Mouse (Mus musculus): ENCODE data around the gene Fgfr2. TPM values are rescaled to one million over a fixed set of nuclear protein-coding genes. Genes with fewer than 3 reads are reported as not detected.

The Fgfr2 gene
- polyA plus RNA-seq, 1 experiment from 2014 or later, result 47.9 TPM

- Histone ChIP-seq H3K36me3 (ENCODE audit: poor library complexity, severe bottlenecking) (no peaks in the 10 kb centered on the region), H3K27ac (no peak overlapping the region), H3K4me3 (no peak overlapping the region), H3K4me2 (no peak overlapping the region), H3K9ac (no peak overlapping the region), H3K27me3 (no peaks in the 10 kb centered on the region), H3K4me1 (peaks cover 13% of the 10 kb centered on the region; the same call in 1 of the 2 replicates), H3K9me3 (replicated peaks) (no peaks in the 10 kb centered on the region)
- no peak for ATAC-seq
- 29% methylated on average over 10 of the region's 10 CpGs for WGBS
Measured at GRCm38 (mm10) chr7:132356881-132357840, 766.0 kb downstream of the Fgfr2 start.

- no peak overlapping the region for H3K4me3 ChIP-seq
- H3K36me3 ChIP-seq (ENCODE audit: poor library complexity, severe bottlenecking), result no peaks in the 10 kb centered on the region
- H3K27ac ChIP-seq, result no peak overlapping the region
- H3K4me1 ChIP-seq, result peaks cover 13% of the 10 kb centered on the region; the same call in 1 of the 2 replicates
- no peaks in the 10 kb centered on the region for H3K9me3 ChIP-seq (replicated peaks)
- ATAC-seq, result no peak
- H3K9ac ChIP-seq, result no peak overlapping the region
- H3K27me3 ChIP-seq, result no peaks in the 10 kb centered on the region
- WGBS, result 17% methylated on average over 8 of the region's 8 CpGs
- H3K4me2 ChIP-seq, result no peak overlapping the region
Measured at GRCm38 (mm10) chr7:132356185-132356584, 767.0 kb downstream of the Fgfr2 start.

- H3K27ac ChIP-seq, result no peak overlapping the region
- H3K27me3 ChIP-seq, result no peaks in the 10 kb centered on the region
- no peak for ATAC-seq
- 75% methylated on average over 6 of the region's 6 CpGs for WGBS
- H3K4me3 ChIP-seq, result no peak overlapping the region
- H3K4me1 ChIP-seq, result peaks cover 13% of the 10 kb centered on the region; the same call in 1 of the 2 replicates
- no peaks in the 10 kb centered on the region for H3K36me3 ChIP-seq (ENCODE audit: poor library complexity, severe bottlenecking)
- no peaks in the 10 kb centered on the region for H3K9me3 ChIP-seq (replicated peaks)
- no peak overlapping the region for H3K9ac ChIP-seq
- no peak overlapping the region for H3K4me2 ChIP-seq
Measured at GRCm38 (mm10) chr7:132355767-132356166, 767.4 kb downstream of the Fgfr2 start.

GRCm38 (mm10) chr7:132349075-132349572, 774.0 kb downstream of the Fgfr2 start:
- no peak overlapping the region for H3K4me2 ChIP-seq
- H3K27me3 ChIP-seq, result no peaks in the 10 kb centered on the region
- H3K36me3 ChIP-seq (ENCODE audit: poor library complexity, severe bottlenecking), result no peaks in the 10 kb centered on the region
- ATAC-seq, result no peak
- no peak overlapping the region for H3K4me3 ChIP-seq
- no peak overlapping the region for H3K9ac ChIP-seq
- H3K27ac ChIP-seq, result no peak overlapping the region
- 85% methylated on average over 6 of the region's 6 CpGs for WGBS
- H3K9me3 ChIP-seq (replicated peaks), result no peaks in the 10 kb centered on the region
- peaks cover 6% of the 10 kb centered on the region for H3K4me1 ChIP-seq

GRCm38 (mm10) chr7:132347273-132348045, 775.7 kb downstream of the Fgfr2 start:
- no peak overlapping the region for H3K4me2 ChIP-seq
- H3K9ac ChIP-seq, result no peak overlapping the region
- H3K36me3 ChIP-seq (ENCODE audit: poor library complexity, severe bottlenecking), result no peaks in the 10 kb centered on the region
- 87% methylated on average over 9 of the region's 9 CpGs for WGBS
- H3K4me1 ChIP-seq, result peaks cover 6% of the 10 kb centered on the region
- no peak overlapping the region for H3K27ac ChIP-seq
- no peaks in the 10 kb centered on the region for H3K27me3 ChIP-seq
- H3K9me3 ChIP-seq (replicated peaks), result no peaks in the 10 kb centered on the region
- no peak overlapping the region for H3K4me3 ChIP-seq
- no peak for ATAC-seq

- Histone ChIP-seq H3K4me3 (no peak overlapping the region), H3K4me1 (peaks cover 6% of the 10 kb centered on the region), H3K9ac (no peak overlapping the region), H3K9me3 (replicated peaks) (no peaks in the 10 kb centered on the region), H3K4me2 (no peak overlapping the region), H3K27ac (no peak overlapping the region), H3K36me3 (ENCODE audit: poor library complexity, severe bottlenecking) (no peaks in the 10 kb centered on the region), H3K27me3 (no peaks in the 10 kb centered on the region)
- WGBS, result 67% methylated on average over 5 of the region's 5 CpGs
- ATAC-seq, result no peak
Measured at GRCm38 (mm10) chr7:132345526-132346070, 777.6 kb downstream of the Fgfr2 start.

GRCm38 (mm10) chr7:132344606-132345005, 778.5 kb downstream of the Fgfr2 start:
- Histone ChIP-seq H3K36me3 (ENCODE audit: poor library complexity, severe bottlenecking) (no peaks in the 10 kb centered on the region), H3K9ac (no peak overlapping the region), H3K27me3 (no peaks in the 10 kb centered on the region), H3K4me1 (peaks cover 6% of the 10 kb centered on the region), H3K9me3 (replicated peaks) (no peaks in the 10 kb centered on the region), H3K4me2 (no peak overlapping the region), H3K27ac (no peak overlapping the region), H3K4me3 (no peak overlapping the region)
- no peak for ATAC-seq
- 85% methylated on average over 4 of the region's 4 CpGs for WGBS

- H3K4me2 ChIP-seq, result no peak overlapping the region
- no peak overlapping the region for H3K27ac ChIP-seq
- no peak for ATAC-seq
- 97% methylated on average over 2 of the region's 2 CpGs for WGBS
- H3K4me1 ChIP-seq, result peaks cover 6% of the 10 kb centered on the region
- H3K27me3 ChIP-seq, result no peaks in the 10 kb centered on the region
- no peaks in the 10 kb centered on the region for H3K36me3 ChIP-seq (ENCODE audit: poor library complexity, severe bottlenecking)
- no peak overlapping the region for H3K9ac ChIP-seq
- no peak overlapping the region for H3K4me3 ChIP-seq
- no peaks in the 10 kb centered on the region for H3K9me3 ChIP-seq (replicated peaks)
Measured at GRCm38 (mm10) chr7:132343900-132344299, 779.2 kb downstream of the Fgfr2 start.

GRCm38 (mm10) chr7:132343146-132343545, 780.0 kb downstream of the Fgfr2 start:
- ATAC-seq, result no peak
- no peaks in the 10 kb centered on the region for H3K36me3 ChIP-seq (ENCODE audit: poor library complexity, severe bottlenecking)
- 53% methylated on average over 2 of the region's 2 CpGs for WGBS

GRCm38 (mm10) chr7:132339041-132339839, 783.9 kb downstream of the Fgfr2 start:
- Histone ChIP-seq H3K9me3 (replicated peaks) (no peaks in the 10 kb centered on the region), H3K4me3 (no peak overlapping the region), H3K4me1 (peaks cover 23% of the 10 kb centered on the region), H3K27ac (no peak overlapping the region), H3K4me2 (no peak overlapping the region), H3K9ac (no peak overlapping the region), H3K36me3 (ENCODE audit: poor library complexity, severe bottlenecking) (no peaks in the 10 kb centered on the region), H3K27me3 (no peaks in the 10 kb centered on the region)
- ATAC-seq, result no peak
- WGBS, result 86% methylated on average over 14 of the region's 14 CpGs

More at GRCm38 (mm10) chr7:132343146-132343545, 780.0 kb downstream of the Fgfr2 start:
- Histone ChIP-seq H3K4me2 (no peak overlapping the region), H3K27me3 (no peaks in the 10 kb centered on the region), H3K4me1 (peaks cover 10% of the 10 kb centered on the region), H3K9ac (no peak overlapping the region), H3K9me3 (replicated peaks) (no peaks in the 10 kb centered on the region), H3K4me3 (no peak overlapping the region), H3K27ac (no peak overlapping the region)

GRCm38 (mm10) chr7:132338350-132338749, 784.8 kb downstream of the Fgfr2 start:
- H3K9me3 ChIP-seq (replicated peaks), result no peaks in the 10 kb centered on the region
- no peak overlapping the region for H3K27ac ChIP-seq
- H3K4me2 ChIP-seq, result no peak overlapping the region
- H3K4me1 ChIP-seq, result peaks cover 23% of the 10 kb centered on the region
- no peaks in the 10 kb centered on the region for H3K27me3 ChIP-seq
- H3K9ac ChIP-seq, result no peak overlapping the region
- ATAC-seq, result no peak
- no peaks in the 10 kb centered on the region for H3K36me3 ChIP-seq (ENCODE audit: poor library complexity, severe bottlenecking)
- 73% methylated on average over 6 of the region's 6 CpGs for WGBS
- no peak overlapping the region for H3K4me3 ChIP-seq

All from forebrain, embryonic 13.5 days (tissue).